Mouse (Mus musculus) CH12.LX (cell line): ENCODE measurements around the gene Gm10382.

Source experiments
- CTCF ChIP-seq, 2 experiments: IDR thresholded peaks in 1 of 2; conservative IDR thresholded peaks in 1 of 2; 2 replicates each; pipeline ENCODE4 v1.5.1; 2011 to 2012; ENCODE audit warnings: low read depth in 2 of 2, low read length in 2 of 2, improper control_type of control experiment in 1 of 2, inconsistent platforms in 1 of 2, mild to moderate bottlenecking in 1 of 2, moderate library complexity in 1 of 2
- EP300 ChIP-seq: IDR thresholded peaks from 2 replicates; pipeline ENCODE4 v1.6.1; 2011; ENCODE audit warnings: low read length, improper control_type of control experiment
- GABPA ChIP-seq: IDR thresholded peaks from 2 replicates; pipeline ENCODE4 v1.6.1; 2012; ENCODE audit warnings: low read depth, low read length, improper control_type of control experiment, inconsistent platforms; ENCODE audit not compliant: insufficient replicate concordance
- HCFC1 ChIP-seq: IDR thresholded peaks from 2 replicates; pipeline ENCODE4 v1.6.1; 2012; ENCODE audit warnings: low read depth, mild to moderate bottlenecking, inconsistent platforms, low read length, improper control_type of control experiment
- MEF2A ChIP-seq: IDR thresholded peaks from 2 replicates; pipeline ENCODE4 v1.6.1; 2014; ENCODE audit warnings: low read depth, mild to moderate bottlenecking, inconsistent platforms, low read length, improper control_type of control experiment, borderline replicate concordance
- MXI1 ChIP-seq: IDR thresholded peaks from 2 replicates; pipeline ENCODE4 v1.6.1; 2011; ENCODE audit warnings: mild to moderate bottlenecking, low read depth, low read length, improper control_type of control experiment
- NELFE ChIP-seq: IDR thresholded peaks from 2 replicates; pipeline ENCODE4 v1.6.1; 2011; ENCODE audit warnings: low read depth, low read length, improper control_type of control experiment
- PAX5 ChIP-seq: IDR thresholded peaks from 2 replicates; pipeline ENCODE4 v1.6.1; 2012; ENCODE audit warnings: low read length, inconsistent platforms, mixed read lengths
- POLR2A ChIP-seq: IDR thresholded peaks from 2 replicates; pipeline ENCODE4 v1.6.1; 2011; ENCODE audit warnings: low read depth, mild to moderate bottlenecking, improper control_type of control experiment, low read length
- SIN3A ChIP-seq: IDR thresholded peaks from 2 replicates; pipeline ENCODE4 v1.6.1; 2012; ENCODE audit warnings: low read length, improper control_type of control experiment, inconsistent platforms
- USF1 ChIP-seq: IDR thresholded peaks from 2 replicates; pipeline ENCODE4 v1.6.1; 2014; ENCODE audit warnings: low read depth, mild to moderate bottlenecking, inconsistent platforms, low read length, improper control_type of control experiment
- ZC3H11A ChIP-seq: IDR thresholded peaks from 2 replicates; pipeline ENCODE4 v1.6.1; 2012; ENCODE audit warnings: low read depth, mild to moderate bottlenecking, inconsistent platforms, low read length, improper control_type of control experiment
- ZKSCAN1 ChIP-seq: IDR thresholded peaks from 2 replicates; pipeline ENCODE4 v1.6.1; 2012; ENCODE audit warnings: low read depth, inconsistent platforms, low read length, improper control_type of control experiment, borderline replicate concordance

GRCm38 (mm10) chr5:125352781-125353294 is 36.3 kb upstream of the Gm10382 start:
- no peak for TF ChIP-seq EP300
- no peak for TF ChIP-seq MEF2A
- no peak for TF ChIP-seq POLR2A
- TF ChIP-seq ZC3H11A, result no peak
- no peak for TF ChIP-seq PAX5
- TF ChIP-seq CTCF (conservative IDR thresholded peaks at IDR 0.05 in 1 of 2, IDR thresholded peaks at IDR 0.05 in 1 of 2; ENCODE audit: low read depth in 2 of 2, low read length in 2 of 2), result no peak; a peak in 2 of 4 replicates
- TF ChIP-seq ZKSCAN1, result no peak
- no peak for TF ChIP-seq MXI1
- TF ChIP-seq HCFC1, result no peak
- TF ChIP-seq SIN3A, result no peak
- TF ChIP-seq NELFE, result no peak
- TF ChIP-seq USF1, result no peak
- no peak for TF ChIP-seq GABPA
